Mouse (Mus musculus) kidney, embryonic 14.5 days (tissue): ENCODE measurements at regions not wholly inside any gene's neighbourhood (a gene's known extent, or its start where the extent isn't known, plus 50 kb on each side); places are given as distances from the start of the nearest gene placed in this dataset.

Experiments used
- ATAC-seq: fragments of 200-750 bp; cut with Nextera tagmentation; 2 replicates; pipeline ENCODE4 v1.8.0; 2017; ENCODE audit warnings: moderate number of reproducible peaks, mild to moderate bottlenecking, moderate TSS enrichment, moderate library complexity; ENCODE audit not compliant: low FRiP score, low TSS enrichment
- H3K27ac ChIP-seq: fragments of 300-500 bp; sonication (generic); 2 replicates; pipeline ENCODE4 v1.5.1; 2014; ENCODE audit warnings: low read depth, mild to moderate bottlenecking, low read length, moderate library complexity, mixed read lengths
- H3K27me3 ChIP-seq: fragments of 300-500 bp; sonication (generic); 2 replicates; pipeline ENCODE4 v1.6.1; 2014; ENCODE audit warnings: mild to moderate bottlenecking, low read length; ENCODE audit not compliant: control insufficient read depth, insufficient read depth
- H3K36me3 ChIP-seq: fragments of 300-500 bp; sonication (generic); 2 replicates; pipeline ENCODE4 v1.6.1; 2014; ENCODE audit warnings: low read length, mixed read lengths; ENCODE audit not compliant: control insufficient read depth, insufficient read depth
- H3K4me1 ChIP-seq: fragments of 300-500 bp; sonication (generic); 2 replicates; pipeline ENCODE4 v1.6.1; 2014; ENCODE audit warnings: low read length, mixed read lengths; ENCODE audit not compliant: control insufficient read depth, insufficient read depth
- H3K4me2 ChIP-seq: fragments of 300-500 bp; sonication (generic); replicated peaks from 2 replicates; pipeline ENCODE4 v1.6.1; 2014; ENCODE audit warnings: low read depth, mild to moderate bottlenecking, low read length
- H3K4me3 ChIP-seq: fragments of 300-500 bp; sonication (generic); 2 replicates; pipeline ENCODE4 v1.5.1; 2014; ENCODE audit warnings: mild to moderate bottlenecking, low read length
- H3K9ac ChIP-seq: fragments of 300-500 bp; sonication (generic); 2 replicates; pipeline ENCODE4 v1.6.1; 2014; ENCODE audit warnings: low read depth, mild to moderate bottlenecking, low read length, moderate library complexity
- H3K9me3 ChIP-seq: fragments of 300-500 bp; sonication (generic); 2 replicates; pipeline ENCODE4 v1.6.1; 2016; ENCODE audit warnings: low read length; ENCODE audit not compliant: control insufficient read depth
- WGBS: fragments of 180-500 bp; shearing (Covaris S2); extraction: QIAGEN DNeasy Blood & Tissue Kit; methylation state at CpG from one replicate; pipeline ENCODE4 v1.1.7; 2014; 5-methylcytosine and 5-hydroxymethylcytosine counted together

- Histone ChIP-seq H3K4me1 (no peaks in the 10 kb centered on the region), H3K4me2 (no peak overlapping the region), H3K4me3 (no peak overlapping the region), H3K9ac (no peak overlapping the region), H3K27me3 (no peaks in the 10 kb centered on the region), H3K27ac (no peak overlapping the region), H3K36me3 (no peaks in the 10 kb centered on the region), H3K9me3 (no peaks in the 10 kb centered on the region)
- 32% methylated on average over 9 of the region's 9 CpGs for WGBS
- ATAC-seq, result peak; percentile 85
Observed at GRCm38 (mm10) chr5:41061646-41062045, 646.3 kb downstream of the Rab28 start.

- Histone ChIP-seq H3K27me3 (no peaks in the 10 kb centered on the region), H3K36me3 (no peaks in the 10 kb centered on the region), H3K4me2 (no peak overlapping the region), H3K4me1 (no peaks in the 10 kb centered on the region), H3K27ac (no peak overlapping the region), H3K9ac (no peak overlapping the region), H3K9me3 (no peaks in the 10 kb centered on the region), H3K4me3 (no peak overlapping the region)
- 6% methylated on average over 3 of the region's 3 CpGs for WGBS
- ATAC-seq, result peak; percentile 91
Observed at GRCm38 (mm10) chr5:41061222-41061621, 646.7 kb downstream of the Rab28 start.

- H3K4me1 ChIP-seq, result no peaks in the 10 kb centered on the region
- H3K27ac ChIP-seq, result no peak overlapping the region
- no peak overlapping the region for H3K4me2 ChIP-seq
- no peak overlapping the region for H3K4me3 ChIP-seq
- H3K9ac ChIP-seq, result no peak overlapping the region
- H3K36me3 ChIP-seq, result no peaks in the 10 kb centered on the region
- WGBS, result 89% methylated on average over 3 of the region's 3 CpGs
- H3K9me3 ChIP-seq, result no peaks in the 10 kb centered on the region
- no peak for ATAC-seq
- H3K27me3 ChIP-seq, result no peaks in the 10 kb centered on the region
Observed at GRCm38 (mm10) chr5:41058015-41058414, 649.9 kb downstream of the Rab28 start.

- WGBS, result 30% methylated on average over 4 of the region's 4 CpGs
- ATAC-seq, result no peak; the same call in 1 of the 2 replicates
- no peaks in the 10 kb centered on the region for H3K27me3 ChIP-seq
- H3K27ac ChIP-seq, result no peak overlapping the region
- H3K36me3 ChIP-seq, result no peaks in the 10 kb centered on the region
- no peaks in the 10 kb centered on the region for H3K4me1 ChIP-seq
- no peak overlapping the region for H3K4me2 ChIP-seq
- H3K4me3 ChIP-seq, result no peak overlapping the region
- no peaks in the 10 kb centered on the region for H3K9me3 ChIP-seq
- H3K9ac ChIP-seq, result no peak overlapping the region
Observed at GRCm38 (mm10) chr5:41051948-41052347, 656.0 kb downstream of the Rab28 start.

GRCm38 (mm10) chr5:41048515-41048914, 659.4 kb downstream of the Rab28 start:
- 5% methylated on average over 1 of the region's 1 CpGs for WGBS
- Histone ChIP-seq H3K9me3 (no peaks in the 10 kb centered on the region), H3K27me3 (no peaks in the 10 kb centered on the region), H3K36me3 (no peaks in the 10 kb centered on the region), H3K4me3 (no peak overlapping the region), H3K27ac (no peak overlapping the region), H3K4me1 (no peaks in the 10 kb centered on the region), H3K9ac (no peak overlapping the region), H3K4me2 (no peak overlapping the region)
- no peak for ATAC-seq

- WGBS, result 71% methylated on average over 1 of the region's 1 CpGs
Observed at GRCm38 (mm10) chr5:41045221-41045620, 662.7 kb downstream of the Rab28 start.

GRCm38 (mm10) chr5:41044465-41044864, 663.5 kb downstream of the Rab28 start:
- Histone ChIP-seq H3K36me3 (no peaks in the 10 kb centered on the region), H3K9me3 (no peaks in the 10 kb centered on the region), H3K9ac (no peak overlapping the region), H3K27me3 (no peaks in the 10 kb centered on the region), H3K4me1 (no peaks in the 10 kb centered on the region), H3K4me2 (no peak overlapping the region), H3K27ac (no peak overlapping the region), H3K4me3 (no peak overlapping the region)
- ATAC-seq, result 0 out of 2 replicates have a peak, but pooled peaks have one; percentile 68

More at GRCm38 (mm10) chr5:41045221-41045620, 662.7 kb downstream of the Rab28 start:
- Histone ChIP-seq H3K4me2 (no peak overlapping the region), H3K27ac (no peak overlapping the region), H3K9ac (no peak overlapping the region), H3K4me1 (no peaks in the 10 kb centered on the region), H3K27me3 (no peaks in the 10 kb centered on the region), H3K9me3 (no peaks in the 10 kb centered on the region), H3K4me3 (no peak overlapping the region), H3K36me3 (no peaks in the 10 kb centered on the region)
- no peak for ATAC-seq

- no peak overlapping the region for H3K9ac ChIP-seq
- H3K4me2 ChIP-seq, result no peak overlapping the region
- ATAC-seq, result no peak
- H3K27ac ChIP-seq, result no peak overlapping the region
- H3K36me3 ChIP-seq, result no peaks in the 10 kb centered on the region
- H3K4me1 ChIP-seq, result no peaks in the 10 kb centered on the region
- 89% methylated on average over 4 of the region's 4 CpGs for WGBS
- H3K4me3 ChIP-seq, result no peak overlapping the region
- no peaks in the 10 kb centered on the region for H3K9me3 ChIP-seq
- no peaks in the 10 kb centered on the region for H3K27me3 ChIP-seq
Observed at GRCm38 (mm10) chr5:41038790-41039189, 669.2 kb downstream of the Rab28 start.

- Histone ChIP-seq H3K4me3 (no peak overlapping the region), H3K36me3 (no peaks in the 10 kb centered on the region), H3K27ac (no peak overlapping the region), H3K27me3 (no peaks in the 10 kb centered on the region), H3K9ac (no peak overlapping the region), H3K4me2 (no peak overlapping the region), H3K9me3 (no peaks in the 10 kb centered on the region), H3K4me1 (no peaks in the 10 kb centered on the region)
- 68% methylated on average over 3 of the region's 3 CpGs for WGBS
- ATAC-seq, result 0 out of 2 replicates have a peak, but pooled peaks have one; percentile 43
Observed at GRCm38 (mm10) chr5:41006692-41007091, 701.3 kb downstream of the Rab28 start.
